Mouse (Mus musculus): ENCODE data around the gene Gm11634. TPM values are rescaled to one million over a fixed set of nuclear protein-coding genes. Genes with fewer than 3 reads are reported as not detected.
A peak's percentile ranks its signal among the peaks of the same experiment; 100 is the strongest.
"Not testable (repeated sequence)": the region's sequence is repeated elsewhere in the genome, so short reads cannot be mapped to it uniquely, and the experiment has no call there.

Gm11634 gene
- polyA plus RNA-seq (2014; fragmentation: Nextera tagmentation; extraction: Ambion mirVana): not detected in 2 replicates

DNA sequence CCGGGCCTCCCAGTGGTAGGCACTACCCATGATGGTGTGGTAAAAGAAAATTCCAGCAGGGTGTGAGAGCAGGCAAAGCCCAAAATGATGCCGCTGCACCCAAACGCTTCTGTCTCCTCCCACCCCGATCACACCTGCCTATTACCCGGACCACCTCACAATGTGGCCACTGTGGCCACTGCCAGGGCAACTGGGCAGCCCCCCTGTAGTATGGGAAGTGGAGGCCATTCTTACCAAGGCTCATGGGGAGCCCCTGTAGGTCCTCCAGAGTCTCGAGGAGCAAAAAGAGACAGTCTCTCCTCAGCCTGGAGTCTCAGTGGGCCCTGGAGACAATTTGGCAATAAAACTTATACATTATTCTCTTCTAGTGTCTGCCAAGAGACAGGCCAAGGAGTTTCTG, at the start of gene Gm11634:
Gene Gm11634, minus strand, starts transcription at position 101 of the 400 bp plus-strand sequence.
- H3K4me3 ChIP-seq (ENCODE audit: low read depth, low read length): no peak within 1 kb of the TSS
- H3K4me2 ChIP-seq (ENCODE audit: low read depth): no peak within 1 kb of the TSS
- no peak for ATAC-seq (ENCODE audit: insufficient read depth, low FRiP score, low TSS enrichment)
- no peaks in the 10 kb centered on the region for H3K4me1 ChIP-seq (ENCODE audit: control insufficient read depth, insufficient read depth, low read length)
- H3K9ac ChIP-seq (ENCODE audit: low read length): no peak within 1 kb of the TSS
- H3K27ac ChIP-seq (ENCODE audit: low read depth, low read length): no peak within 1 kb of the TSS
- no peaks in the 10 kb centered on the region for H3K27me3 ChIP-seq (ENCODE audit: control insufficient read depth, insufficient read depth, low read length)
- WGBS: 80% methylated on average over 6 of the region's 6 CpGs
- no peaks in the 10 kb centered on the region for H3K9me3 ChIP-seq (ENCODE audit: control insufficient read depth, low read length)
- H3K36me3 ChIP-seq (ENCODE audit: control insufficient read depth, insufficient read depth, low read length): no peaks in the 10 kb centered on the region
- DNase-seq (ENCODE audit: low spot score): no peak

DNA sequence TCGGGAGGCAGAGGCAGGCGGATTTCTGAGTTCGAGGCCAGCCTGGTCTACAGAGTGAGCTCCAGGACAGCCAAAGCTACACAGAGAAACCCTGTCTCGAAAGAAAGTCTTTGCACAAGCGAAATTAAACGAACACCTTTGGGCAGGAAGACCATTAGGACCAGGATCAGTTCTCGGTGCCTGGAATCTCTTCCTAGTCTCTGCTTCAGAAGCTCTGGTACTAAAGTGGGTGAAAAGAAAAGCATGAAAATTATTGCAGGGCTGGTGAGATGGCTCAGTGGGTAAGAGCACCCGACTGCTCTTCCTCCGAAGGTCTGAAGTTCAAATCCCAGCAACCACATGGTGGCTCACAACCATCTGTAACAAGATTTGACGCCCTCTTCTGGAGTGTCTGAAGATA, 48.0 kb upstream of the Gm11634 start:
- not testable (repeated sequence) for H3K9me3 ChIP-seq (ENCODE audit: control insufficient read depth, low read length); H3K4me1 ChIP-seq (ENCODE audit: control insufficient read depth, insufficient read depth, low read length); H3K27me3 ChIP-seq (ENCODE audit: control insufficient read depth, insufficient read depth, low read length); H3K9ac ChIP-seq (ENCODE audit: low read length); H3K36me3 ChIP-seq (ENCODE audit: control insufficient read depth, insufficient read depth, low read length); H3K4me2 ChIP-seq (ENCODE audit: low read depth); H3K27ac ChIP-seq (ENCODE audit: low read depth, low read length); DNase-seq (ENCODE audit: low spot score); ATAC-seq (ENCODE audit: insufficient read depth, low FRiP score, low TSS enrichment); H3K4me3 ChIP-seq (ENCODE audit: low read depth, low read length)
- 94% methylated on average over 10 of the region's 10 CpGs for WGBS

DNA sequence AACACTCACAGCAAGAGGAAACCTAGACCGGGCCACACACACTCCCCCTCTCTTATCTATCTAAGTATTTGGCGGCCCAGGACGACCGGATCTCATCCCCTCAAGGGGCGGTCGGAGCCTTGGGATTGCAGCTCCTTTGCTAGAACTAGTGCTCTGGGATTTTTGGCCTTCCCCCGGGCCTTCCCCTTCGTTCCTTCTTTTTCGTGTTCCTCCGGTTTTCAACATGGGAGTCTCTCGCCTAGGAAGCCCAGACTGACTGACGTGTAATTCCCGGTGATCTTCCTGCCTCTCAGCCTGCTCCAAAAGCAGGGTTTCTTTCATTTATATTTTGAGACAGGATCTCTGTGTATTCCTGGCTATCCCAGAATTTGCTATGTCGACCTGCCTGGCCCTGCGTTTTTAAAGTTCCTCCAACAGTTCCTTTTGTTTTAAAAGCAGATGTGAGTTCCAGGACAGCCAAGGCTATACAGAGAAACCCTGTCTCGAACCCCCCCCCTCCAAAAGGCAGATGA, 47.3 kb upstream of the Gm11634 start:
- DNase-seq (ENCODE audit: low spot score); ATAC-seq (ENCODE audit: insufficient read depth, low FRiP score, low TSS enrichment); H3K4me1 ChIP-seq (ENCODE audit: control insufficient read depth, insufficient read depth, low read length); H3K27me3 ChIP-seq (ENCODE audit: control insufficient read depth, insufficient read depth, low read length); H3K9me3 ChIP-seq (ENCODE audit: control insufficient read depth, low read length); H3K36me3 ChIP-seq (ENCODE audit: control insufficient read depth, insufficient read depth, low read length): not testable (repeated sequence)
- peak overlapping the region; percentile 79 for H3K27ac ChIP-seq (ENCODE audit: low read depth, low read length)
- WGBS: 17% methylated on average over 14 of the region's 16 CpGs
- 0 out of 2 replicates have a peak overlapping the region, but pooled peaks have one; percentile 12 for H3K4me3 ChIP-seq (ENCODE audit: low read depth, low read length)
- H3K4me2 ChIP-seq (ENCODE audit: low read depth): peak overlapping the region; percentile 33
- peak overlapping the region; percentile 54 for H3K9ac ChIP-seq (ENCODE audit: low read length)

DNA sequence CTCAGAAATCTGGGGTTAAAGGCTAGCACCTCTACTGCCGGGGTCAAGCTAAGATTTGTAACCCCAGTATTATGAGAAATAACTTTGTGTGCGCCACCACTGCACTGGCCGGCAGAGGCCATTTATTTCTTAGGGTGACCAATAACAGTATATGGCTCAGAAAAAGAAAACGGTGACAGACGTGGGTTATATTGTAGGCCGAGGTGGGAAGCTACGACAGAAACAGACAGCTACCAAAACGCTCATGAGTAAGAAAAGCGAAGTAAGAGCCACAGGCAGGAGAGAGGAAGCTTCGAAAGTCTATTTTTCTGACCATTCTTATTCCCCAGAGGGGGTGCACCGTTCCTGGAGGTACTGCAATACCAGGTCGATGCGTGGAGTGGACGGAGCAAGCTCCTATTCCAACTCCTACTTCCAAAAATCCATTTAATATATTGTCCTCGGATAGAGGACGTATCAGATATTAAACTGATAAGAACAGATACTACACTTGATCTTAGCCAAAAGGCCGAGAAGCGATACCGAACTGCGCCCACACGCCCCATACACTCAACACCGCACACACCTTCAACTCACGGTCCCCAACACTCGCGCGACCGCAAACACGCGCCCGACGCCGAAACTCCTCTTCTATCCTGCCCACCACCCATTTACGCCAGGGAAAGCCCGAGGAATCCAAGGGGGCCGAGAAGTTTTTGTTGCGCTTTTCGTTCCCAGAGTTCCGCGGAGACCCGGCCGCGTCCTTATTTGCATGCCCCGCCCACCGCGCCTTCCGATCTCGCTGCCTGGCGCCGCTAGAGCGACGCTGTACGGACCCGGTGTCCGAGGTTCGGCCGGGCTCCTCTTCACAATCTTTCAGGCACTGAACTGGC, 46.6 kb upstream of the Gm11634 start:
- peak; percentile 88 for DNase-seq (ENCODE audit: low spot score)
- WGBS: under 1% methylated on average over 43 of the region's 56 CpGs
- Histone ChIP-seq H3K9ac (ENCODE audit: low read length) (peak overlapping the region; percentile 54), H3K4me2 (ENCODE audit: low read depth) (peak overlapping the region; percentile 33), H3K4me3 (ENCODE audit: low read depth, low read length) (0 out of 2 replicates have a peak overlapping the region, but pooled peaks have one; percentile 12), H3K27ac (ENCODE audit: low read depth, low read length) (peak overlapping the region; percentile 79)
- not testable (repeated sequence) for H3K27me3 ChIP-seq (ENCODE audit: control insufficient read depth, insufficient read depth, low read length); H3K4me1 ChIP-seq (ENCODE audit: control insufficient read depth, insufficient read depth, low read length); H3K9me3 ChIP-seq (ENCODE audit: control insufficient read depth, low read length); H3K36me3 ChIP-seq (ENCODE audit: control insufficient read depth, insufficient read depth, low read length)
- peak; percentile 72 for ATAC-seq (ENCODE audit: insufficient read depth, low FRiP score, low TSS enrichment)

DNA sequence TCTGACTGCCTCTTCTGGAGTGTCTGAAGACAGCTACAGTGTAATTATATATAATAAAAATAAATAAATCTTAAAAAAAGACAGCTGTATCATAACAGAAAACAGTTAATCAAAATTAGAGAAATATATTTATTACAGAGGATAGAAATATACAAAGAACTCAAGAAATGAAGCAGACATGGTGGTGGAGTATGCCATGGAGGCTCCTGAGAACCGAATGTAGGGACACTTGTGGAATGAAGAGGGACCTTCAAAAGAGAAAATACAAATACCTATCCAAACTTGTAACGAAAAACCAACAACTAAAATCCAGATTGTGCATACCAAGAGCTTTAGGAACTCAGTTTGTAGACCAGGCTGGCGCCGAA, 46.0 kb upstream of the Gm11634 start:
- not testable (repeated sequence) for H3K36me3 ChIP-seq (ENCODE audit: control insufficient read depth, insufficient read depth, low read length); H3K9ac ChIP-seq (ENCODE audit: low read length); DNase-seq (ENCODE audit: low spot score); H3K4me2 ChIP-seq (ENCODE audit: low read depth); H3K27me3 ChIP-seq (ENCODE audit: control insufficient read depth, insufficient read depth, low read length); H3K4me3 ChIP-seq (ENCODE audit: low read depth, low read length); ATAC-seq (ENCODE audit: insufficient read depth, low FRiP score, low TSS enrichment); H3K4me1 ChIP-seq (ENCODE audit: control insufficient read depth, insufficient read depth, low read length); H3K9me3 ChIP-seq (ENCODE audit: control insufficient read depth, low read length); H3K27ac ChIP-seq (ENCODE audit: low read depth, low read length)
- WGBS: 2% methylated on average over 4 of the region's 4 CpGs

DNA sequence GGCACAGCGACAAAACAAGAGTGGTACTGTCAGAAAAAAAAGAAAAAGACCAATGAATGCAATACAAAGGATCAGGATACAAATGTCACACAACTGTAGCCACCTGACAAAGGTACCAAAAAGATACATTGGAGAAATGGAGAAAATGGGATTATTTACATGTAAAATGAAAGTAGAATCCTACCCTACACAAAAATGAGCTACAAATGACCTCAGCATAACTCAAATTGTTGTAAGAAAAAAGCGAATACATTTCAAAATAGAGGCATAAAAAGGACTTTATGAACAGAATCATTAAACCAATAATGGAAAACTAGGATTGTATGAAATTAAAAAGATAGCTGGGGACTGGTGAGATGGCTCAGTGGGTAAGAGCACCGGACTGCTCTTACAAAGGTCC, 45.5 kb upstream of the Gm11634 start:
- H3K4me1 ChIP-seq (ENCODE audit: control insufficient read depth, insufficient read depth, low read length): no peaks in the 10 kb centered on the region
- H3K4me2 ChIP-seq (ENCODE audit: low read depth): no peak overlapping the region
- no peak overlapping the region for H3K9ac ChIP-seq (ENCODE audit: low read length)
- WGBS: 60% methylated on average over 3 of the region's 3 CpGs
- no peak overlapping the region for H3K27ac ChIP-seq (ENCODE audit: low read depth, low read length)
- H3K9me3 ChIP-seq (ENCODE audit: control insufficient read depth, low read length): no peaks in the 10 kb centered on the region
- ATAC-seq (ENCODE audit: insufficient read depth, low FRiP score, low TSS enrichment): no peak
- H3K36me3 ChIP-seq (ENCODE audit: control insufficient read depth, insufficient read depth, low read length): no peaks in the 10 kb centered on the region
- no peak for DNase-seq (ENCODE audit: low spot score)
- no peak overlapping the region for H3K4me3 ChIP-seq (ENCODE audit: low read depth, low read length)
- H3K27me3 ChIP-seq (ENCODE audit: control insufficient read depth, insufficient read depth, low read length): no peaks in the 10 kb centered on the region

DNA sequence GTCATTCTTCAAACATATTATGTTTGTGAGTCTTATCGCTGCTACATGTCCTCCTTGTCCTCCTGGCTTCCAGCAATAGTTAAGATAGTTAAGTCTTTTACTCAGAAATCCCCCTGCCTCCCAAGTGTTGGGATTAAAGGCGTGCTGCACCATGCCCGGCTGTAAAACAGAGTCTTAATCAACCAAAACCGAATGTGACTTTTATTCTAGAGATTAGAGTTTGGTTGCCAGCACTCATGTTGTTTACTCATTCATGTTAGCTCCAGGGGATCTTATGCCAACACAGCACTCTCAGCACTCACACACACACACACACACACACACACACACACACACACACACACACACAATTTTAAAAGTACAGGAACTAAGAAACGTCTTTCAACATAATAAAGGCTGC, 43.9 kb upstream of the Gm11634 start:
- Histone ChIP-seq H3K36me3 (ENCODE audit: control insufficient read depth, insufficient read depth, low read length) (no peaks in the 10 kb centered on the region), H3K4me2 (ENCODE audit: low read depth) (no peak overlapping the region), H3K9ac (ENCODE audit: low read length) (no peak overlapping the region), H3K9me3 (ENCODE audit: control insufficient read depth, low read length) (no peaks in the 10 kb centered on the region), H3K4me1 (ENCODE audit: control insufficient read depth, insufficient read depth, low read length) (no peaks in the 10 kb centered on the region), H3K27ac (ENCODE audit: low read depth, low read length) (no peak overlapping the region), H3K27me3 (ENCODE audit: control insufficient read depth, insufficient read depth, low read length) (no peaks in the 10 kb centered on the region), H3K4me3 (ENCODE audit: low read depth, low read length) (no peak overlapping the region)
- ATAC-seq (ENCODE audit: insufficient read depth, low FRiP score, low TSS enrichment) (no peak), DNase-seq (ENCODE audit: low spot score) (no peak)
- 59% methylated on average over 5 of the region's 5 CpGs for WGBS

DNA sequence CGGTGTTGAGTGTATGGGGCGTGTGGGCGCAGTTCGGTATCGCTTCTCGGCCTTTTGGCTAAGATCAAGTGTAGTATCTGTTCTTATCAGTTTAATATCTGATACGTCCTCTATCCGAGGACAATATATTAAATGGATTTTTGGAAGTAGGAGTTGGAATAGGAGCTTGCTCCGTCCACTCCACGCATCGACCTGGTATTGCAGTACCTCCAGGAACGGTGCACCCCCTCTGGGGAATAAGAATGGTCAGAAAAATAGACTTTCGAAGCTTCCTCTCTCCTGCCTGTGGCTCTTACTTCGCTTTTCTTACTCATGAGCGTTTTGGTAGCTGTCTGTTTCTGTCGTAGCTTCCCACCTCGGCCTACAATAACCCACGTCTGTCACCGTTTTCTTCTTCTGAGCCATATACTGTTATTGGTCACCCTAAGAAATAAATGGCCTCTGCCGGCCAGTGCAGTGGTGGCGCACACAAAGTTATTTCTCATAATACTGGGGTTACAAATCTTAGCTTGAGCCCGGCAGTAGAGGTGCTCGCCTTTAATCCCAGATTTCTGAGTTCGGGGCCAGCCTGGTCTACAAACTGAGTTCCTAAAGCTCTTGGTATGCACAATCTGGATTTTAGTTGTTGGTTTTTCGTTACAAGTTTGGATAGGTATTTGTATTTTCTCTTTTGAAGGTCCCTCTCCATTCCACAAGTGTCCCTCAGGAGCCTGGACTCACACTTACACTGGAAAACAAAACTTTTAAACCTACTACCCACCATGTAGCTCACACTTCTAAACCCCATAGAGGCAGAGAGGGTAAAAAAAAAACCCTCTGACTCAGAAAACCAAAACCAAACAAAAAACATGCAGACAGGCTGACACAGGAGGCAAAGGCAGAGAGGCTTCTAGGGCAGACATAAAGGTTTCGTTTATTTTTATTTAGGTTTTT, 42.9 kb upstream of the Gm11634 start:
- peak overlapping the region; percentile 49; the same call in 1 of the 2 replicates for H3K9ac ChIP-seq (ENCODE audit: low read length)
- peak; percentile 79 for ATAC-seq (ENCODE audit: insufficient read depth, low FRiP score, low TSS enrichment)
- 8% methylated on average over 13 of the region's 26 CpGs for WGBS

More for the DNA sequence above, 42.9 kb upstream of the Gm11634 start:
- H3K27me3 ChIP-seq (ENCODE audit: control insufficient read depth, insufficient read depth, low read length); H3K9me3 ChIP-seq (ENCODE audit: control insufficient read depth, low read length); H3K36me3 ChIP-seq (ENCODE audit: control insufficient read depth, insufficient read depth, low read length); H3K4me3 ChIP-seq (ENCODE audit: low read depth, low read length); H3K27ac ChIP-seq (ENCODE audit: low read depth, low read length); H3K4me1 ChIP-seq (ENCODE audit: control insufficient read depth, insufficient read depth, low read length); H3K4me2 ChIP-seq (ENCODE audit: low read depth): not testable (repeated sequence)
- peak; percentile 72 for DNase-seq (ENCODE audit: low spot score)

Data from neural tube, embryonic 11.5 days (tissue).